Mouse (Mus musculus): ENCODE measurements around the gene Rab6b. TPM values are rescaled to one million over a fixed set of nuclear protein-coding genes. Genes with fewer than 3 reads are reported as not detected.

Gene Rab6b
- polyA plus RNA-seq, 1 experiment: 199 TPM

DNA sequence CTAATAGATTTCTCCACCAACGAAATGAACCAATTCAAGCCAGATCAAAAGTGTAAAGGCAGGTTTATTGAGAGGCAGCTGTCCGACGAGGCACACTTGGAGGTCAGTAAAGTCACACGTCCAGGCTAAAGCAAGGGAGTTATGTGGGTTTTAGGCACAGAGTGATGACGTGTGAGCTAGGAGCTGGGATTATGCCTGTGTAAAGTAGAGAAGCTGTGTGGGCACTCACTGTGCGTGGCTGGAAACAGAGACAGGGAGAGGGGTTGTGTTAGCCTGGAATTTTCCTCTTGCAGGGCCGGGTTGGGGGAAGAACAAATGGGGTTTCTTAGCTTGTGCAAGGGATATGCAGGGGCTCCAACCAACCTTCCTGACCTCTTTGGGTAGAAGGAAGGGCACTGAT lies 57.2 kb downstream of the Rab6b start:
- 42% methylated on average over 7 of the region's 7 CpGs for WGBS
- TF ChIP-seq POLR2A (IDR thresholded peaks at IDR 0.05; ENCODE audit: borderline replicate concordance, insufficient read depth, low read length) (no peak), CTCF (IDR thresholded peaks at IDR 0.05; ENCODE audit: borderline replicate concordance, insufficient read depth, low read depth, low read length) (no peak)
- no peak overlapping the region for H3K27ac ChIP-seq (ENCODE audit: insufficient read depth, low read length)
- DNase-seq: no peak
- no peak overlapping the region for H3K4me3 ChIP-seq (replicated peaks; ENCODE audit: insufficient read depth, low read depth, low read length)
- H3K27me3 ChIP-seq (ENCODE audit: control insufficient read depth, insufficient read depth, low read length): no peaks in the 10 kb centered on the region
- peaks cover 25% of the 10 kb centered on the region for H3K4me1 ChIP-seq (ENCODE audit: control insufficient read depth, insufficient read depth, low read length)

DNA sequence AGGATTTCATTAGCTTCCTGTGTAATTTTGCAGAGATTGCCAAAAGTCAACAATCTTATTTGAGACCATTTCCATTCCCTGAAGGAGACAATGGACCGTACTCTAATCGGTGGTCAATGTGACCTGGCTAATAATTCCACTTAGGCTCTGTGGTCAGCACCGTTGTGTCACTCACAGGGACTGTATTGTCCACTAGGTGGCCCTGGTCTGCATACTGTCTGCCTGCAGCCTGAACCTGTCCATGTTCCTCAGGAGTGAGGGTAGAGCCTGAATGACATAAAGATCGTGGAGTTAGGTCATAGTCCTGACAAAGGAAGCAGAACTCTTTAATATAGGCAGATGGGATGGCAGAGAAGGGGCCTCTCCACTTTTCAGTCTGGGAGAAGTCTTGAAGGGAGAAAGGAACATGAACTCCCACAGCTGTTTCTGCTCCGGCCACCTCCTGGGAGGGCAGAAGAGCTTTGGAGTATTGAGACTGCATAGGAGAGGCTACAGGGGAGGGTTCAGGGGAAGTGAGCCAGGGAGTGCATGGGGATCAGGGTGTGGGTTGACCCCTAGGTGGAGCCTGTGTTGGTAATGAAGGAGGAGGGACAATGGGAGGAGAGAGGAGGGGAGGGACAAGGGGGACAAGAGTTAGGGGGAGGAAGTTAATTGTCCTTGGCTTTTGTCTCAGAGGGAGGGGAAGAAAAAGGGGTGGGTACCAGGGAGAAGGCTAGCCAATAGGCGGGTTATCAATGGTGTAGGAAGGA lies 63.4 kb downstream of the Rab6b start:
- WGBS: 67% methylated on average over 6 of the region's 6 CpGs
- peaks cover 18% of the 10 kb centered on the region for H3K4me1 ChIP-seq (ENCODE audit: control insufficient read depth, insufficient read depth, low read length)
- TF ChIP-seq POLR2A (IDR thresholded peaks at IDR 0.05; ENCODE audit: borderline replicate concordance, insufficient read depth, low read length): no peak
- peak; percentile 72 for TF ChIP-seq CTCF (IDR thresholded peaks at IDR 0.05; ENCODE audit: borderline replicate concordance, insufficient read depth, low read depth, low read length)
- H3K27ac ChIP-seq (ENCODE audit: insufficient read depth, low read length): no peak overlapping the region
- peak in 1 of 2 experiments; percentile 53 for DNase-seq
- no peaks in the 10 kb centered on the region for H3K27me3 ChIP-seq (ENCODE audit: control insufficient read depth, insufficient read depth, low read length)
- H3K4me3 ChIP-seq (replicated peaks; ENCODE audit: insufficient read depth, low read depth, low read length): no peak overlapping the region

DNA sequence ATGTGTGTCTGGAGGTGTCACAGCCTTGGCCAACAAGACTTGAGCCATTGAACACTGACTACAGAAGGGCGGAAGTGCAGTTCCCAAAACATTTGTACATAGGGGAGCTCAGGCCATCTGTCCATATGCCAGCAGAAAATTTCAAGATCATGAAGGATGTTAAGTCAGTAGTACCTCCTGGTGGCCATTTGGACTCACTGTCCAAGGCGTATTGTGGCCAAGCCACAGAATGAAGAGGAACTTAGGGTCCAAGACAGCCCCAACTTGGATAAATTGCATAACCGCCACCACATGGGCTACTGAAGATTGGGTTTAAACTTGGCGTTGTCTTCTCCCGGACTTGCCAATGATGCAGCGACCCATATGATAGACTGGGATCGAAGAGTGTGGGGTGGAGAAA lies 64.1 kb downstream of the Rab6b start:
- H3K4me1 ChIP-seq (ENCODE audit: control insufficient read depth, insufficient read depth, low read length): peaks cover 25% of the 10 kb centered on the region
- H3K27ac ChIP-seq (ENCODE audit: insufficient read depth, low read length): no peak overlapping the region
- H3K27me3 ChIP-seq (ENCODE audit: control insufficient read depth, insufficient read depth, low read length): no peaks in the 10 kb centered on the region
- no peak overlapping the region for H3K4me3 ChIP-seq (replicated peaks; ENCODE audit: insufficient read depth, low read depth, low read length)
- no peak; the same call in 1 of the 2 replicates for TF ChIP-seq CTCF (IDR thresholded peaks at IDR 0.05; ENCODE audit: borderline replicate concordance, insufficient read depth, low read depth, low read length)
- no peak for TF ChIP-seq POLR2A (IDR thresholded peaks at IDR 0.05; ENCODE audit: borderline replicate concordance, insufficient read depth, low read length)
- WGBS: 48% methylated on average over 7 of the region's 7 CpGs
- DNase-seq: no peak

DNA sequence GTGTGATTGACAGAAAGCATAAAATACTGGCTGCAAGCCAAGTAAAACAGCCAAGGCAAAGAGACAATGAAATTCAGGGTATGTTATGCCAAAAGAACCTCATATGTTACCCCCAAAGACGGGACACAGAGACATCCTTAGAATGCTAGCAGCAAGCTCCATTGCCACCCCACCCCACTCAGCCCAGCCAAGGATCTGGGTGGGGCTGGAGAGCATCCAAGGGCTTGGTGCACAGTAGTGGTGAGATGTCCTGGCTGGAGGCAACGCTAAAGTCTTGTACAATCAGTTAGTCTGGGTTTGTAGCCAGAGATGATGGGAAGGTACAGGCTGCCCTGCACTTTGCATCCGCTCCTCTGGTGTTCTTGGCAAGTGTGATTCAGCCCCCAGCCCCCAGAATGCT lies 68.7 kb downstream of the Rab6b start:
- no peak for TF ChIP-seq CTCF (IDR thresholded peaks at IDR 0.05; ENCODE audit: borderline replicate concordance, insufficient read depth, low read depth, low read length)
- TF ChIP-seq POLR2A (IDR thresholded peaks at IDR 0.05; ENCODE audit: borderline replicate concordance, insufficient read depth, low read length): no peak
- peak; percentile 56 to 61 for DNase-seq
- H3K27me3 ChIP-seq (ENCODE audit: control insufficient read depth, insufficient read depth, low read length): no peaks in the 10 kb centered on the region
- no peak overlapping the region for H3K4me3 ChIP-seq (replicated peaks; ENCODE audit: insufficient read depth, low read depth, low read length)
- WGBS: 5% methylated on average over 3 of the region's 3 CpGs
- no peak overlapping the region for H3K27ac ChIP-seq (ENCODE audit: insufficient read depth, low read length)
- H3K4me1 ChIP-seq (ENCODE audit: control insufficient read depth, insufficient read depth, low read length): peaks cover 22% of the 10 kb centered on the region

DNA sequence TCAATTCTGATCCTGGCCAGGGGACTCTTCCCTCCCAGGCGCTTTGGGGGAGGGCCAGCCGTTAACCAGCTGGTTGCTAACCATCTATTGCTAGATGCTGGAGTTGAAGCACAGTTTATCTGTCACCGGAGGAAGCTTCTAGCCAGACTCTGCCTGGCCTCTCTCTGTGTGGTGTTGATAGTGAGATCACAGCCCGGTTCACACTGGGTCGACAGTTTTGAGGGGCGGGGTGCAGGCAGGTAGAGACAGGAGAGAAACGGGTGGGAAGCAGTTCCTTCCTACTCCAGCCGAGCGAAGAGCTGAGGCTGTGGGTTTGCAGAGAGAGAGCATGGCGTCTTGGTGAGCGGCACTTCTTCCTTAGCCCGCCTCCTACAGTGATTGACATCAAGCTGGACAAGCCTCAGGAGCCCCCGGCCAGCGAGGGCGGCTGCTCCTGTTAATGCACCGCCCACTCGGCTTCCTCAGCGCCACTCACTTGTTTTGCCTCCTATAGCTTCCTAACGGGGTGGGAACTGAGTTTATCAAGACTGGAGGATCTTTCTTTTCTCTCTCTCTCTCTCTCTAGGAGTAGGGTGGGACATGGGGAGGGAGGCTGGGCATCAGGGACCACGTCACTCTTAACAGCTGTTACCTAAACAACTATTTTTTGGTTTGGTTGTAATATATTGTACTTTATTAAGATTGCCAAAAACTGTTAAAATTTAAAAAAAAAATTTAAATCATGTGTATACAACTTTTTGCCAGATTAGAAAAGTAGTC lies 69.4 kb downstream of the Rab6b start:
- 32% methylated on average over 20 of the region's 20 CpGs for WGBS
- H3K4me3 ChIP-seq (replicated peaks; ENCODE audit: insufficient read depth, low read depth, low read length): no peak overlapping the region
- TF ChIP-seq CTCF (IDR thresholded peaks at IDR 0.05; ENCODE audit: borderline replicate concordance, insufficient read depth, low read depth, low read length) (no peak), POLR2A (IDR thresholded peaks at IDR 0.05; ENCODE audit: borderline replicate concordance, insufficient read depth, low read length) (no peak)

DNA sequence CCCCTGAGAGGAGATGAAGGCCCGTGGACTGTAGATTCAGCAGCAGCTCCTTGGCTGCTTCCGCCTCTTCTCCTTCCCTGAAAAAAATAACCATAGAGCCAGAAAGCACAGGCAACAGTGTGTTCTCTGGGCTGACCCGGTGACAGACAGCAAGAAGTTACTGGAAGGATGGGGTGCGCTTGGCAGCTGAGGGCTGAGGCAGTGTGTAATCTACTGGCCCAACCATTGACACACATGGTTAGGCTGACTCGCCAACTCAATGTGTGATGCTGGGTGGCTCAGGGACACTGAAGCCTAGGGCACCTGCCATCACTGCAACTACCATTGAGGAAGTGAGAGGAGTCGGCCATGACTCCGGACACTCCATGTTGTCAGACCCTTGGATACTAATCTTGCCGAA lies 70.3 kb downstream of the Rab6b start:
- H3K4me3 ChIP-seq (replicated peaks; ENCODE audit: insufficient read depth, low read depth, low read length): no peak overlapping the region
- no peak for DNase-seq
- no peaks in the 10 kb centered on the region for H3K27me3 ChIP-seq (ENCODE audit: control insufficient read depth, insufficient read depth, low read length)
- 71% methylated on average over 8 of the region's 8 CpGs for WGBS
- H3K27ac ChIP-seq (ENCODE audit: insufficient read depth, low read length): no peak overlapping the region
- H3K4me1 ChIP-seq (ENCODE audit: control insufficient read depth, insufficient read depth, low read length): peaks cover 31% of the 10 kb centered on the region
- TF ChIP-seq POLR2A (IDR thresholded peaks at IDR 0.05; ENCODE audit: borderline replicate concordance, insufficient read depth, low read length) (no peak), CTCF (IDR thresholded peaks at IDR 0.05; ENCODE audit: borderline replicate concordance, insufficient read depth, low read depth, low read length) (no peak)

More for the DNA sequence above, 69.4 kb downstream of the Rab6b start:
- Histone ChIP-seq H3K27me3 (ENCODE audit: control insufficient read depth, insufficient read depth, low read length) (no peaks in the 10 kb centered on the region), H3K27ac (ENCODE audit: insufficient read depth, low read length) (no peak overlapping the region), H3K4me1 (ENCODE audit: control insufficient read depth, insufficient read depth, low read length) (peaks cover 22% of the 10 kb centered on the region)
- no peak for DNase-seq

DNA sequence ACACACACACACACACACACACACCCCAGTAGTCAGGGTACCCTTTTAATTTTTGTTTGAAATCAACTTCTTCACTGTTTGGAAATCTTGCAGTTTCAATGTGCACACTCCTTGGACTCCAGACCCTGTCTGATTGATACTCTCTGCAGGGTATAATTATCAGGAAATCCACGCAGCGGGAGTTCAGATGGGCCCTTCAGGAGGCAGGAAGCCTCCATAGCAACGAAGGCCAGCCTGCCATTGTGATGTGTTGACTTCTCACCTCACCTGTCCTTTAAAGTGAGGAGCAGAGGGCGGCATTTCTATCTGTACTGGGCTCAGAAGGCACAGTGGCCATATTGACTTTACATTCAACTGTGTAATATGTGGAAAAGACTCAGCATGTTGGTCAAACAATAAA lies 73.3 kb downstream of the Rab6b start:
- no peaks in the 10 kb centered on the region for H3K27me3 ChIP-seq (ENCODE audit: control insufficient read depth, insufficient read depth, low read length)
- no peak overlapping the region for H3K27ac ChIP-seq (ENCODE audit: insufficient read depth, low read length)
- 77% methylated on average over 4 of the region's 4 CpGs for WGBS
- H3K4me3 ChIP-seq (replicated peaks; ENCODE audit: insufficient read depth, low read depth, low read length): no peak overlapping the region
- no peak for TF ChIP-seq POLR2A (IDR thresholded peaks at IDR 0.05; ENCODE audit: borderline replicate concordance, insufficient read depth, low read length)
- TF ChIP-seq CTCF (IDR thresholded peaks at IDR 0.05; ENCODE audit: borderline replicate concordance, insufficient read depth, low read depth, low read length): no peak
- no peak for DNase-seq
- H3K4me1 ChIP-seq (ENCODE audit: control insufficient read depth, insufficient read depth, low read length): peaks cover 41% of the 10 kb centered on the region

DNA sequence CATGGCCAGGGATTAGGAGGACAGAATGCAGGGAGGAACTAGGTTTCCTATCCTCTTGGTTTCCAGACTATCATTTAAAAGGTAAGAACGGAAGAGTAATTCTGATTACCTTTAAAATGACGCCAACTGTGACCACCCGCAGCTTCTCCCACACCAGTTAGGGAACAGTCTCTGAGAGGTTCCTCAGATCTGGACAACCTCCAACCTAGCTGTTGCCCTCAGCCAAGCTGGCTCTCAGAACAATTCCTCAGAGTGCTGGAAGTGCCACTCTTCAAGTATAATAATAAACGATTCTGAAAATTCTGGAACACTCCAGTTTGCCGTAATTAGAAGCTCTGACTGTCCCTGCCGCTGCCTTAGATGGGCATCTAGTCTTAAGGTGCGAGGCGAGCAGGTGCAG lies 74.4 kb downstream of the Rab6b start:
- WGBS: 15% methylated on average over 8 of the region's 8 CpGs
- no peak for TF ChIP-seq POLR2A (IDR thresholded peaks at IDR 0.05; ENCODE audit: borderline replicate concordance, insufficient read depth, low read length)
- no peak for TF ChIP-seq CTCF (IDR thresholded peaks at IDR 0.05; ENCODE audit: borderline replicate concordance, insufficient read depth, low read depth, low read length)
- no peak overlapping the region for H3K27ac ChIP-seq (ENCODE audit: insufficient read depth, low read length)
- DNase-seq: peak; percentile 50 to 71
- H3K4me1 ChIP-seq (ENCODE audit: control insufficient read depth, insufficient read depth, low read length): peaks cover 30% of the 10 kb centered on the region
- no peak overlapping the region for H3K4me3 ChIP-seq (replicated peaks; ENCODE audit: insufficient read depth, low read depth, low read length)
- no peaks in the 10 kb centered on the region for H3K27me3 ChIP-seq (ENCODE audit: control insufficient read depth, insufficient read depth, low read length)
